Mouse (Mus musculus) cortical plate, adult 2 months (tissue): ENCODE measurements at regions not wholly inside any gene's neighbourhood (a gene's known extent, or its start where the extent isn't known, plus 50 kb on each side); places are given as distances from the start of the nearest gene placed in this dataset.

Experiments
- CTCF ChIP-seq: fragments of 200-500 bp; IDR thresholded peaks from 2 replicates; pipeline ENCODE4 v1.5.1; 2011; ENCODE audit warnings: mild to moderate bottlenecking, control low read depth, low read length; ENCODE audit not compliant: insufficient read depth; ENCODE audit errors: extremely low read depth
- POLR2A ChIP-seq: fragments of 200-500 bp; IDR thresholded peaks from 2 replicates; pipeline ENCODE4 v1.6.1; 2011; ENCODE audit warnings: mild to moderate bottlenecking, low read length, control low read depth; ENCODE audit not compliant: insufficient read depth; ENCODE audit errors: extremely low read depth

DNA sequence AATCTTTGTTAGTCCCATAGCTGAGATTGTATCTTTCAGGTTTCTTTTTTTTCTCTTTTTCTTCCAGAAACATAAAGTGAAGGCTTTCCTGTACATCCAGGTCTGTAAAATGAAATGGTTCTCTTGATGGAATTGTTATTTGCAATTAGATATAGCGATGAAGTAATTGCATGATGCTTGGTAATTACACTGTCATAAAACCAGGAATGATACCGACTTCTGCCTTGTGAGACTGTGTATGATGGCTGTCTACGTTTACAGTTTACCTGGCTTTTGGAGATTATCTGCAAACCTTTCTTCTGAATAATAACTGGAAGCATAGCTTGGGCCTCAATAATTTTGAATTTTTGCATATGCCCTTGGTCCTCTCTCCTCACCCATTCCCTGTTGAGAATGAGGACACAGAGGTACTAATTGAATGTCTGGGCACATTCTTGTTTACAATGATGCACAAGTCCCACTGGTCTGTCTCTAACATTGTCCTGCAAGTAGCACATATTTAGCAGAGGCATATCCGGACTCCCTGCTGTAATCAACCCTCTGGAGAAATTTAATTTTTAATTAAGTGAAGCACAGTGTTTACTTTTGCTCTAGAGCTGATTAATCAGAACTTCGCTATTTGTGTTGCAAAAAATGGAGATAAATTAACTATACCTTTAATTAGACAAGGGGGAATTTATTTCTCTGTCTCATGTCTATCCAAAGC lies 244.1 kb downstream of the Grxcr1 start:
- no peak for TF ChIP-seq CTCF
- TF ChIP-seq POLR2A, result no peak
